Mouse (Mus musculus) megakaryocyte, embryonic 14.5 days (primary cell): ENCODE data around the gene Chmp1a. TPM values are rescaled to one million over a fixed set of nuclear protein-coding genes. Genes with fewer than 3 reads are reported as not detected.

Source experiments
- H3K27me3 ChIP-seq: replicated peaks from 2 replicates; pipeline ENCODE3; 2012; ENCODE audit warnings: inconsistent platforms
- H3K36me3 ChIP-seq: replicated peaks from 2 replicates; pipeline ENCODE3; 2012; ENCODE audit warnings: low read length, inconsistent platforms, mixed read lengths
- H3K4me1 ChIP-seq: 2 replicates; pipeline ENCODE4 v1.6.1; 2012; ENCODE audit warnings: inconsistent platforms
- H3K4me3 ChIP-seq: replicated peaks from 2 replicates; pipeline ENCODE3; 2012; ENCODE audit warnings: moderate library complexity, mild to moderate bottlenecking, inconsistent platforms
- H3K9me3 ChIP-seq: 2 replicates; pipeline ENCODE4 v1.6.1; 2012; ENCODE audit warnings: inconsistent platforms
- FLI1 ChIP-seq: IDR thresholded peaks from 2 replicates; pipeline ENCODE4 v1.6.1; 2012; ENCODE audit warnings: low read length, inconsistent platforms, mixed read lengths
- GATA1 ChIP-seq: IDR thresholded peaks from 3 replicates; pipeline ENCODE4 v1.6.1; 2012; ENCODE audit warnings: mixed read lengths, low read length, inconsistent platforms, borderline replicate concordance
- polyA plus RNA-seq: library from polyadenylated mRNA; stranded (reverse); fragments of >175 nt; gene quantifications from 2 replicates; pipeline ENCODE4 v1.2.3, GENCODE M21; 2012; ENCODE audit warnings: low replicate concordance; ENCODE audit not compliant: insufficient read depth

The Chmp1a gene
- polyA plus RNA-seq, 1 experiment: 25.0 TPM

- no peak for TF ChIP-seq FLI1
- TF ChIP-seq GATA1: no peak
Observed at GRCm38 (mm10) chr8:123157888-123158465, 54.6 kb downstream of the Chmp1a start, which contains the start of gene Sult5a1. Gene Sult5a1 (minus strand): TSS chr8:123158315.

GRCm38 (mm10) chr8:123156070-123156773 lies 56.3 kb downstream of the Chmp1a start:
- Histone ChIP-seq H3K27me3 (peaks cover 70% of the 10 kb centered on the region), H3K36me3 (no peaks in the 10 kb centered on the region), H3K4me3 (no peak overlapping the region), H3K4me1 (peaks cover 21% of the 10 kb centered on the region), H3K9me3 (peaks cover 5% of the 10 kb centered on the region; the same call in 1 of the 2 replicates)
- TF ChIP-seq GATA1: no peak
- TF ChIP-seq FLI1: no peak

More at GRCm38 (mm10) chr8:123157888-123158465, 54.6 kb downstream of the Chmp1a start, which contains the start of gene Sult5a1:
- Histone ChIP-seq H3K4me3 (no peak within 1 kb of the TSS), H3K9me3 (no peaks in the 10 kb centered on the region), H3K4me1 (peaks cover 23% of the 10 kb centered on the region), H3K36me3 (no peaks in the 10 kb centered on the region), H3K27me3 (peaks cover 66% of the 10 kb centered on the region)

- Histone ChIP-seq H3K4me3 (peak overlapping the region; percentile 12), H3K4me1 (peaks cover 28% of the 10 kb centered on the region), H3K9me3 (peaks cover 5% of the 10 kb centered on the region; the same call in 1 of the 2 replicates), H3K36me3 (no peaks in the 10 kb centered on the region), H3K27me3 (peaks cover 68% of the 10 kb centered on the region)
- TF ChIP-seq FLI1: no peak
- no peak for TF ChIP-seq GATA1
Observed at GRCm38 (mm10) chr8:123155177-123155576, 57.4 kb downstream of the Chmp1a start.

Other genes with a start within 250 kb of the Chmp1a start
- gene Ankrd11, start 170.5 kb downstream of the Chmp1a start, polyA plus RNA-seq: 46.9 and 49.4 TPM in 2 replicates
- 9.5 and 14.6 TPM in 2 replicates for gene Spg7, start 149.8 kb downstream of the Chmp1a start, polyA plus RNA-seq
- 3,221 and 4,089 TPM in 2 replicates for gene Rpl13, start 110.4 kb downstream of the Chmp1a start, polyA plus RNA-seq
- 0.43 TPM in 1 of 2 replicates, not detected in the other for gene Cpne7, start 95.4 kb downstream of the Chmp1a start, polyA plus RNA-seq
- gene Sult5a1, start 54.4 kb downstream of the Chmp1a start, polyA plus RNA-seq: not detected in 2 replicates
- not detected in 2 replicates for gene Dpep1, start 26.5 kb downstream of the Chmp1a start, polyA plus RNA-seq
- not detected in 2 replicates for gene Spata33, start 69 bp upstream of the Chmp1a start, polyA plus RNA-seq
- 39.4 and 48.1 TPM in 2 replicates for gene Cdk10, start 12.1 kb upstream of the Chmp1a start, polyA plus RNA-seq
- 5.3 and 6.1 TPM in 2 replicates for gene Spata2l, start 23.5 kb upstream of the Chmp1a start, polyA plus RNA-seq
- gene Zfp276, start 41.4 kb upstream of the Chmp1a start, polyA plus RNA-seq: 5.0 and 11.6 TPM in 2 replicates
- gene Vps9d1, start 41.6 kb upstream of the Chmp1a start, polyA plus RNA-seq: 49.9 and 179 TPM in 2 replicates
- gene Fanca, start 105.8 kb upstream of the Chmp1a start, polyA plus RNA-seq: 16.5 and 24.3 TPM in 2 replicates
- 0.47 TPM in 1 of 2 replicates, not detected in the other for gene Spire2, start 120.0 kb upstream of the Chmp1a start, polyA plus RNA-seq
- 41.1 and 108 TPM in 2 replicates for gene Tcf25, start 161.0 kb upstream of the Chmp1a start, polyA plus RNA-seq
- 1.1 TPM in 1 of 2 replicates, not detected in the other for gene Mc1r, start 194.3 kb upstream of the Chmp1a start, polyA plus RNA-seq
- gene Tubb3, start 198.7 kb upstream of the Chmp1a start, polyA plus RNA-seq: 123 and 178 TPM in 2 replicates
- gene Def8, start 210.8 kb upstream of the Chmp1a start, polyA plus RNA-seq: 20.7 and 47.5 TPM in 2 replicates